Mouse (Mus musculus) cerebellum, adult 2 months (tissue): ENCODE results near the gene Ntmt1.
A peak's percentile ranks its signal among the peaks of the same experiment; 100 is the strongest.

ENCODE experiments used
- CTCF ChIP-seq: fragments of 200-500 bp; IDR thresholded peaks from 2 replicates; pipeline ENCODE4 v1.5.1; 2011; ENCODE audit warnings: low read depth, mild to moderate bottlenecking, control low read depth, low read length, moderate library complexity, borderline replicate concordance; ENCODE audit not compliant: insufficient read depth
- POLR2A ChIP-seq: fragments of 200-500 bp; IDR thresholded peaks from 2 replicates; pipeline ENCODE4 v1.6.1; 2011; ENCODE audit warnings: low read length, control low read depth, borderline replicate concordance; ENCODE audit not compliant: insufficient read depth

GRCm38 (mm10) chr2:30794179-30795108 is 13.2 kb upstream of the Ntmt1 start:
- peak; percentile 97 for TF ChIP-seq CTCF
- TF ChIP-seq POLR2A, result no peak
